Mouse (Mus musculus) cerebellum, adult 9-11 months (tissue): ENCODE results near the gene Ints6.

Experiments used
- DNase-seq: peaks from one replicate; pipeline ENCODE4 v3.0.0; 2022

Gene Ints6

DNA sequence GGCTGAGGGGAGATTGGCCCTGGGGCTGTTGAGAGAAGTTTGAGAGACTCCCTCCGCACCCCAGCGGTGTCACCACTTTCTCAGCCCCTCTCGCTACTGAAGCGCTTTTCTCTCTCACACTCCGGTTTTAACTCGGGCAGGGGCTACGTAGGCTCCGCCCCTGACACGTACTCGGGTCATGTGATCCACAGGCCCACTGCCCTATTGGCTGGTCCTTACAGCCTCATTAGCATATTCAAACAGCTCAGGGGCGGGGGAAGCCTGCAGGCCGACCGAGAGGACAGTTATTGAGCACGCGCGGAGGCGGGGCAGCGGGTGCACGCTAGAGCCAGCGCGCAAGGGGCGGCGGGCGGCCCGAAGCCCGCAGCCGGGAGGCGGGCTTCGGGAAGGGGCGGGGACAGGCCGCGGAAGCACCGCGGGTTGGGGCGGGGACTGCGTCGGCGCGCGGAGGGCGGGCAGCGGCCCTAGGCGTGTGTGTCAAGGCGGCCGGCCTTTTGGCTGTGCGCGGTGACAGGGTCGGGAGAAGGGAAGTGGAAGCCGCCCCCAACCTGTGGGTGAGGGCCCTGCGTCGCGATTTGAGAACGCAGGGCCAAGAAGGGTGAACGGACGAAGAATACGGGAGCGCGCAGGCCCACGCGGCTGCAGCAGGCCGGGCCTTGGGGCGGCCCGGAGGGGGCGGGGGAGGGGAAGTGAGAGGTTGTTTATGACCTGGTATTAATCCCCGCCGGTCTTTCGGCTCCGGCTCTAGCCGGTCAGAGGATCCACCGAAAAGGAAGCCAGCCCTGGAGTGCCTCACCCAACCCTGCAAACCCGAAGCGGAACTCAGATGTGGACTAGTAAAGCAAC, at the start of gene Ints6:
TSS of gene Ints6 (minus strand) at position 134 of the 846 bp plus-strand sequence.
- DNase-seq: peak; percentile 100

DNA sequence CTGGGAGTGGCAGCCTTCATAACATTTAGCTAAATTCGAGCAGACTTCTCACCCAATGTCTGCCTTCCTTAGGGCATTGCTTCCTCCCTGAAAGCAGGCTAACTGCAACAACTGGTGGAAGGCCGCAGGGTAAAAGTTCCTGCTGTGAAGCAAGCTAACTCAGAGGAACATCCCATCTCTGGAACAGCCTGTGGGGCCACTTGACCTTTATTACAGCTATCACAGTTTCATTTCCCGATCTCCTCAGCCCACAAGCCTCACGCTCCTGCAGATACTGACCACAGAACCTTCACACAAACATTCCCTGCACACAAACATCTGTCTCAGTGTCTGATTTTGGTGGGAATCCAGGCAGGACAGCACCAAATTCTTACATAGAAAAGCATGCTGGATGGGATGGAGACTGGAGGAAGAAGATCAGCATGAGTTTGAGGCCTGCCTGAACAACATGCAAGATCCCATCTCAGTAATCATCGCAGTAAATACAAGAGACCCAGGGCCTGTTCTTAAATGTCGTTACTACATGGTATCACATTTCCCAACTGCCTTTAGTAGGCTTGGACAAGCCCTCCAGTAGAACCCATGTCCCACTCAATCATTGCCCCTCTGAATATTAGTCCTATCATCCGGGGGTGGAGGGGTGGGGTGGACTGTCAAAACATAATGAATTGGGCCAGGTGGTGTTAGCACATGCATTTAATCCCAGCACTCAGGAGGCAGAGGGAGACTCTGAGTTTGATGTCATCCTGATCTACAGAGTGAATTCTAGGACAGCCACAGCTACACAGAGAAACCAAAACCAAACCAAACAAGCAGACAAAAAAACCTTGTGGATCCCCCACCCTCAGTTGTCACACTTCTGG, 47.9 kb upstream of the Ints6 start:
- DNase-seq: no peak

DNA sequence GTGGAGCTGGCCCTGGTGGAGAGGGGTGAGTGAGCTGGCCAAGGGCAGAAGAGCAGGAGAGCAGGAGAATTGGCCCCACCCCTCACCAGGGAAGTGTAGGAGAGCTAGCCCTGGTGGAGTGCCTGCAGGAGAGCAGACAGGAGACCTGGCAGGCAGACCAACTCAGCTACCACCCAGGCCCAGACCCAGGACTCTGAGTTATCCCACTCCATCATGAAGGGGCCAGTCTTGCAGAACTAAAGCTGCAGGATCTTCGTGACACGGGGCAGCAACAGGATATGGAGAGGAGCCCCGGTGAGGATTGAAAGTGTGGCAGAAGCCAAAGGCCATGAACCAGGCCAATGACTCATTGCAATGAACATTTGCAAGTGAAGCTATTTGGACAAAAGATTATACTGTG, 46.0 kb upstream of the Ints6 start:
- DNase-seq: no peak

- DNase-seq: no peak
Observed at GRCm38 (mm10) chr14:62803204-62803603, 42.2 kb upstream of the Ints6 start.

DNA sequence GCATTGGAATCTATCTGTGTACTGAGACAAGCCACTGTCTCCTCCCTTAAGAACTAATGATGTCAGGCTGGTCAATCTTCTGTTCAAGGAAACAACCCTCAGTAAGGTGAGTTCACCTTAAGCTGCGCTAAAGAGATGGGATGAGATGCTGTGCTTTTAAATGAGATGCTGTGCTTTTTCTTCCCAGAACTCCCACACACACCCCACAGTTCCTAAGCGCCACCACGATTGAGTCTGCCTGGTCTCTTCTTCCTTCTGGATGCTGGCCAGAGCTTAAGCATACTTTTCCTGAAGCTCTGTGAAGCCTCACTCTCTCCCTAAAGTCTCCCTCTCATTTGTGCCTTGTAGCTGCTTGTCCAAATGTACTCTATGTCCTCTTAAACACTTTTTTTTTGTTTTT, 39.8 kb upstream of the Ints6 start:
- DNase-seq: no peak

DNA sequence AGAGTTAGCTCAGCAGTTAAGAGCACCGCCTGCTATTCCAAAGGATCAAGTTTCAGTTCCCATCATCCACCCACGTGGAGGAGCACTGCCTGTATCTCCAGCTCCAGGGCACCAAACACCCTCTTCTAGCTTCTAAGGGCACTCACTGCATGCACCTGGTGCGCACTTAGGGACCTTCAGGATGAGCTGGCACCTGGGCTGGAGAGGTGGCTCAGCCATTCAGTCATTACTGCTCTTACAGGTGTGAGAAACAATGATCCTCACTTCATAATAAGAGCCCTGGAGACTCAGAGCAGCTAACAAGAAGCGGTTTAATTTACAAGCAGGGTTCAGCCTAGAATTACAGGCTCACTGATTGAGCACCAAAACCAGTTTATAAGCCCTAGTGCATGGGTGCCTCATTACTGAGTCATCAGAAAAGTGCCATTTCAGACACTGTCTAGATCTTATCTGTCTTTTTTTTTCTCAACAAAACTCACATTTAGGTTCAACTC, 37.7 kb upstream of the Ints6 start:
- DNase-seq: no peak

DNA sequence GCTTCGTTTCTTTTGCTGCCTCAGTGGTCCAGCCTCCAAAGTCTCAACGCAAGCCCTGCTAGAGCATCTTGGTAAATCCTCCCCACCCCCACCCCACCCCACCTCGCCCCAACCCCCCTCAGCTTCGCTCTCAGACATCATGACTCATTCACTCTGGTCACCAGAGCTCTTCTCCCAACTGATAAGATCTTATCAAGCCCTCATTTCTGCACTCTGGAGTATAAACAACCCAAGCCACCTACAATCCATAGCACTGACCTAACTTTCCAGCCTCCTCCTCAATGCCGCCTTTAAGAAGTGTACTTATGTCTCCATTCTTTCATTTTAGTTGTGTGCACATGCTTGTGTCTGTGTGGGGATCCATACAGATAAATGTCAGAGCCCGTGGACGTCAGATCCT, 34.8 kb upstream of the Ints6 start:
- DNase-seq: no peak

DNA sequence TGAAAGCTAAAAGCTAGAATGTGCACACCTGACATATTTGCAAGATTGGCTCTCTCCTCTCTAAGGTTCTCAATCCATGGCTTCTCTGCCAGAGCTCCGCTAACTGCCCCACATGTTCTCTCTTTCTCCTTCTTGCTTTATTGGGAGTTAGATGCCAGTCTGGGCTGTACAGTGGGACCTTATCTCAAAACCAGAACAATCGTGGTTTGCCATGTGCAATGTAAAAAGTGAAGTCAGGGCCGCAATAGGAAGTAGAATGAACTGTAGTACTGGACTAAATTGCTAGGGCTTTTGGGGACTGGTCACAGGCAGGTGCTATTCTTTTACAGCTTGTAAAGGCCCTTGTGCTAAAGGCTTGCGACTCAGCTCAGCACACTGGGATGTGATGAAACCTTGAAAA, 28.3 kb upstream of the Ints6 start:
- no peak for DNase-seq

DNA sequence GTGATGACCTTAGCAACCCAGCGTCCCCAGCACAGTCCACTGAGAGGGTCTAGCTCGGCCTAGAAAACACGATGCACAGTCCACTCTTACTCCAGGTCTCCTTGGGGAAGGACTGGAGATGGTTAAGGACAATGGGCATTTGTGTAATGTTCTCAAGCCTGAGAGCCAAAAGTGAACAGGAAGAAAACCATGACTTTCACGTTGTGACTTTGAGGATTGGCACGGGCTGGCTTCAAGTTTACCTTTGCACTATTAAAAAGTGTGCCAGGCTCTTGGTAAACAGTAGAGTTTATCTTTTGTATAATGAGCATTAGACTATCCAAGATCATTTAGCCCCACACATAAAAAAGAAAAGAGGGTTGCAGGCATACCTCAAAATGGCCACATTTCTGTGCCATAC, 22.0 kb upstream of the Ints6 start:
- no peak for DNase-seq

- DNase-seq: no peak
Observed at GRCm38 (mm10) chr14:62780520-62781316, 19.7 kb upstream of the Ints6 start.

- no peak for DNase-seq
Observed at GRCm38 (mm10) chr14:62778095-62778494, 17.1 kb upstream of the Ints6 start.

GRCm38 (mm10) chr14:62775034-62775433, 14.1 kb upstream of the Ints6 start:
- DNase-seq: no peak

- DNase-seq: no peak
Observed at GRCm38 (mm10) chr14:62774246-62774645, 13.3 kb upstream of the Ints6 start.

DNA sequence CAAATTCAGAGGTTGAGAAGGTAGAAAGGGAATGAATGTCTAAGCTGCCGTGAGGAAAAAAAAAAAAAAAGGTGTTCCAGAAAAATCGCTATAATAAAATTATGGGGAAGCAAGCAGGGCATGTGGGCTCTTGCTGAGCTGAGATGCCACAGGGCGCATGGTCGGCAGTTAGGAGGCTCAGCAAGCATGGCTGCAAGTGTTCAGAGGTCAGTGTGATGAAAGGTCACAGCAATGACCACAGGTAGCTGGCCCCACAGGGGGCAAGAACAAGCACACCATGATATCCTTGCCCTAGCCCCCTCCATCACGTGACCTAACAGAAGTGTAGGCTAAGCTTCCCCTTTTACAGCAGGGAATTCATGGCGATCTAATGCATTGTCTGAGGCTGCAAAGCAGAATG, 12.8 kb upstream of the Ints6 start:
- no peak for DNase-seq

DNA sequence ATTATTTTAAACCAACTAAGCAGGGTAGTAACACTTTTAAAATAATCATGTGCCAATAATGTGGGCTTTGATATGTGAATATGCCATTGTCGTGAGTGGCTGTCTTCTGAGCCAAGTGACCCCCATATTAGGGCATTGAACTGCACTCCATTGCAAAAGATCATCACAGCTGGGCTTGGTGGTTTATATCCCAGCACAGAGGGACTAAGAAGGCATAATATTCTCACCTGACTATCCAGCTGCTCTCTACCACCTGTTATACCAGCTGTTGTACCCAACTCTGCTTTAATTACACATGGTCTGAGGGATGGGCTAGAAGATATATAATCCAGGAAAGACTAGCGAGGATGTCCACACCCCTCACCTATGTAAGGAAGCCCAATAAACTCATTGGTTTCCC, 4.4 kb upstream of the Ints6 start:
- DNase-seq: no peak

- DNase-seq: peak; percentile 21
Observed at GRCm38 (mm10) chr14:62764371-62764770, 3.4 kb upstream of the Ints6 start.

DNA sequence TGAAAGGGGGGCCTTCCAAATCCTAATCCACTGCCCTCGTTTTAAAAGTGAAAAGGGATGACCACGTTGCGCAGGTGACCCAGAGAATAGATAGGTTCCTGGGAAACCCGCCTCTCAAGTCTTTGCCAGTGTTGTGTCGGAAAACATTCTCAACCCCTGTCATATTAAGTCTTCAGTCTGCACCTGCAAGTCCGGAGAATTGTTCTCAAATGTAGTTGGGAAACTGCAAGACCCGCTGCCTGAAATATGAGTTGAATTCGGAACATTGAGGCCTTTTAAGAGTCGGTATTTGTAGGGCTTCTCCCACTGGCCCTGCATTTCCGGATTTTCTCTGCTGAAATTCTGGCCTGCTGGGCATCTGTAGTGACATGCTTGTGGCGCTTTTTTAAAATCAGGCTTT, 974 bp upstream of the Ints6 start:
- no peak for DNase-seq

- no peak for DNase-seq
Observed at GRCm38 (mm10) chr14:62760321-62761035, 491 bp downstream of the Ints6 start.

- DNase-seq: peak; percentile 87
Observed at GRCm38 (mm10) chr14:62759771-62760320, 1.1 kb downstream of the Ints6 start.

- no peak for DNase-seq
Observed at GRCm38 (mm10) chr14:62758714-62759113, 2.3 kb downstream of the Ints6 start.

- DNase-seq: no peak
Observed at GRCm38 (mm10) chr14:62755095-62755640, 5.8 kb downstream of the Ints6 start.

GRCm38 (mm10) chr14:62751479-62751878, 9.5 kb downstream of the Ints6 start:
- DNase-seq: no peak
